Mouse (Mus musculus): ENCODE results near the gene Phb.

Gene Phb

DNA sequence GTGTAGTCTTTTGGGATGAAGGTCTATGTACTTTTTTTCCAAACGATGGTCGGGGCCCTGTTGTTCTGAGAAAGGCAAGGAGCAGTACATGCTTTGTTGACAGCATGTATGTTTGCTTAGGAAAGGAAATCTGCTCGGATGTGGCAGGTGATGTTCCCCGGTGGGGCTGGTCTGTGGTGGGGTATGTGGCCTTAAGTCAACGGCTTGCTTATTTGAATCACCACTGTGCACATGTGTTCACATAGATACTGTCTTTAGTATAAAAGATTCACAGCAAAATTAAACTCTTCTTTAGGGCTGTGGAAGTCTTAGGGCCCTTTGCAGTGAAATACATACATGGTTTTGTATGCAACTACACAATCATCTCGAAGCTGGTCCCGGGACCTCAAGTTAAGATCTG is 47.7 kb downstream of the Phb start:
- ChIA-PET CTCF (interaction anchor here in 2 of 4 experiments (0.7 to 1.2 kb wide), 3 partner anchors 36 to 118 kb away, joined by 3 to 5 read pairs (median 3); no protein-coding TSS in a partner anchor), POLR2A (interaction anchor here (0.6 to 4.1 kb wide), 9 partner anchors 8 to 162 kb away, joined by 3 to 23 read pairs (median 4); partner anchors contain the start of gene B130006D01Rik (in 1 of the 4))

DNA sequence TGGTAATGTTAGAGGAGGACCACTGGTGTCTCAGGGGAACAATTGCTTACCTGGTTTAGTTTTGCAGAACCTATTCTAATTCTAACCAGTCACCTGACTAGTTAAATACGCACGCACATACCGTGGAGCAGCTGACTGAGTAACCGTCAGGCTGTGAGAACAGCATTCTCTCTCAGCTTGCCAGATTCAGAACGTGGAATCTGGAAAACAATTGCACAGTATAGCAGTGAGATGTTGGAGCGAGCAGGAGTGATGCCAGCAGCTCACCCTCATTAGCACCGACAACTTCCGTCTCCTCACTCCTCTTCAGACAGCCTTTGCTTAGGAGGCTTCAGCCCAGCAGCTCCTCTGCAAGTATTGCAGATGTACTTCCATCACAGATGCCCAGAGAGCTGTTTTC is 49.4 kb downstream of the Phb start:
- ChIA-PET CTCF (interaction anchor here in 1 of 4 experiments (0.6 to 0.9 kb wide), 2 partner anchors 71 to 95 kb away, joined by 3 read pairs; no protein-coding TSS in a partner anchor), POLR2A (interaction anchor here in 3 of 4 experiments (0.6 to 4.1 kb wide), 19 partner anchors 8 to 788 kb away, joined by 3 to 23 read pairs (median 4); no protein-coding TSS in a partner anchor)

- ChIA-PET POLR2A (interaction anchor here in 1 of 4 experiments (0.7 to 1.5 kb wide), 2 partner anchors 10 to 21 kb away, joined by 3 to 4 read pairs; no protein-coding TSS in a partner anchor), CTCF (no interaction called here)
These were observed 52.6 kb downstream of the Phb start for GRCm38 (mm10) chr11:95719356-95719755.

GRCm38 (mm10) chr11:95723287-95723686 is 56.5 kb downstream of the Phb start, which contains the start of gene B130006D01Rik:
Gene B130006D01Rik (plus strand): TSS chr11:95723587.
- ChIA-PET POLR2A (interaction anchor here in 2 of 4 experiments (0.7 to 1.0 kb wide), 3 partner anchors 10 to 52 kb away, joined by 3 read pairs; no protein-coding TSS in a partner anchor), CTCF (interaction anchor here in 3 of 4 experiments (0.5 to 1.5 kb wide), 4 partner anchors 20 to 47 kb away, joined by 3 to 4 read pairs (median 3); no protein-coding TSS in a partner anchor)

GRCm38 (mm10) chr11:95724466-95724865 is 57.7 kb downstream of the Phb start:
- POLR2A ChIA-PET: interaction anchor here in 1 of 4 experiments (0.8 to 1.1 kb wide), 3 partner anchors 8 to 340 kb away, joined by 3 read pairs; partner anchors contain the start of gene Slc35b1
- CTCF ChIA-PET: interaction anchor here in 1 of 4 experiments (1.1 kb wide), 1 partner anchor 25 kb away, joined by 3 read pairs; no protein-coding TSS in a partner anchor

GRCm38 (mm10) chr11:95726156-95726555 is 59.4 kb downstream of the Phb start:
- POLR2A ChIA-PET: interaction anchor here in 2 of 4 experiments (0.6 to 2.6 kb wide), 3 partner anchors 10 to 419 kb away, joined by 3 to 11 read pairs (median 4); no protein-coding TSS in a partner anchor
- CTCF ChIA-PET: interaction anchor here in 2 of 4 experiments (0.6 to 0.7 kb wide), 2 partner anchors 80 to 384 kb away, joined by 3 to 5 read pairs; no protein-coding TSS in a partner anchor

DNA sequence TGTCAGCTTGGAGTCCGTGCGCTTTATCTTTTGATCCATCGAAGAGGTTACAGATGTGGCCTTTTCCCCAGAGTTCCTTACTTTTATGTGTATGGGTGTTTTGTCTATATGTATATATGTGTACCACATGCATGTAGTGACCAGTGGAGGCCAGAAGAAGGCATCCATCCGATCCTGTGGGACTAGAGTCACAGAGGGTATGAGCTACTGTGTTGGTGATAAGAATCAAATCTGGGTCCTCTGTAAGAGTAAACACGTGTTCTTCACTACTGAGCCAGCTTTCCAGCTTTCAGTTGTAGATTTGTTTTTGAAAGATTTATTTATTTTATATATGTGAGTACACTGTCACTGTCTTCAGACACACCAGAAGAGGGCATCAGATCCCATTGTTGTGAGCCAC is 61.2 kb downstream of the Phb start:
- CTCF ChIA-PET: interaction anchor here in 1 of 4 experiments (0.7 kb wide), 1 partner anchor 863 kb away, joined by 3 read pairs; no protein-coding TSS in a partner anchor
- POLR2A ChIA-PET: interaction anchor here in 1 of 4 experiments (0.5 to 2.6 kb wide), 2 partner anchors 12 to 147 kb away, joined by 3 to 11 read pairs; no protein-coding TSS in a partner anchor

- ChIA-PET POLR2A (interaction anchor here in 2 of 4 experiments (0.6 to 1.8 kb wide), 13 partner anchors 10 to 249 kb away, joined by 3 to 6 read pairs (median 3); no protein-coding TSS in a partner anchor), CTCF (interaction anchor here in 3 of 4 experiments (0.5 to 1.0 kb wide), 4 partner anchors 21 to 341 kb away, joined by 3 to 5 read pairs (median 4); no protein-coding TSS in a partner anchor)
These were observed 62.5 kb downstream of the Phb start for GRCm38 (mm10) chr11:95728916-95729907.

All from embryonic stem cell, embryonic (primary cell).